Mouse (Mus musculus): Measurements from ENCODE around the gene Fxr2. TPM values are rescaled to one million over a fixed set of nuclear protein-coding genes. Genes with fewer than 3 reads are reported as not detected.
A peak's percentile ranks its signal among the peaks of the same experiment; 100 is the strongest.
"Not testable (repeated sequence)": the region's sequence is repeated elsewhere in the genome, so short reads cannot be mapped to it uniquely, and the experiment has no call there.

Fxr2 gene
- polyA plus RNA-seq, 1 experiment from 2014 or later: 27.8 TPM

GRCm38 (mm10) chr11:69687061-69687460 lies 54.3 kb downstream of the Fxr2 start:
- Histone ChIP-seq H3K27ac (peak overlapping the region; percentile 93), H3K4me3 (no peak overlapping the region), H3K4me1 (peaks cover 39% of the 10 kb centered on the region), H3K36me3 (no peaks in the 10 kb centered on the region), H3K9ac (peak overlapping the region; percentile 16; the same call in 1 of the 2 replicates), H3K9me3 (no peaks in the 10 kb centered on the region), H3K4me2 (peak overlapping the region; percentile 45; the same call in 1 of the 2 replicates), H3K27me3 (no peaks in the 10 kb centered on the region)
- WGBS: 44% methylated on average over 5 of the region's 5 CpGs
- ATAC-seq (ENCODE audit: borderline replicate concordance, extremely low read depth, low FRiP score, low TSS enrichment): no peak

GRCm38 (mm10) chr11:69689891-69690290 lies 57.1 kb downstream of the Fxr2 start:
- H3K36me3 ChIP-seq: no peaks in the 10 kb centered on the region
- H3K4me1 ChIP-seq: peaks cover 24% of the 10 kb centered on the region
- no peak overlapping the region for H3K27ac ChIP-seq
- 88% methylated on average over 1 of the region's 1 CpGs for WGBS
- H3K9me3 ChIP-seq: no peaks in the 10 kb centered on the region
- no peak overlapping the region for H3K9ac ChIP-seq
- H3K27me3 ChIP-seq: no peaks in the 10 kb centered on the region
- H3K4me3 ChIP-seq: no peak overlapping the region
- ATAC-seq (ENCODE audit: borderline replicate concordance, extremely low read depth, low FRiP score, low TSS enrichment): no peak
- H3K4me2 ChIP-seq: no peak overlapping the region

- no peak for ATAC-seq (ENCODE audit: borderline replicate concordance, extremely low read depth, low FRiP score, low TSS enrichment)
- H3K27me3 ChIP-seq: no peaks in the 10 kb centered on the region
- H3K4me1 ChIP-seq: peaks cover 13% of the 10 kb centered on the region
- H3K4me2 ChIP-seq: no peak overlapping the region
- H3K36me3 ChIP-seq: no peaks in the 10 kb centered on the region
- H3K9ac ChIP-seq: no peak overlapping the region
- no peak overlapping the region for H3K4me3 ChIP-seq
- H3K27ac ChIP-seq: no peak overlapping the region
- no peaks in the 10 kb centered on the region for H3K9me3 ChIP-seq
- WGBS: 71% methylated on average over 9 of the region's 9 CpGs
Observed at GRCm38 (mm10) chr11:69692196-69692811, 59.5 kb downstream of the Fxr2 start.

GRCm38 (mm10) chr11:69692863-69693262 lies 60.1 kb downstream of the Fxr2 start:
- H3K27ac ChIP-seq: no peak overlapping the region
- 83% methylated on average over 6 of the region's 6 CpGs for WGBS
- no peak overlapping the region for H3K4me2 ChIP-seq
- H3K27me3 ChIP-seq: no peaks in the 10 kb centered on the region
- H3K4me1 ChIP-seq: peaks cover 13% of the 10 kb centered on the region
- H3K9ac ChIP-seq: no peak overlapping the region
- ATAC-seq (ENCODE audit: borderline replicate concordance, extremely low read depth, low FRiP score, low TSS enrichment): no peak
- H3K36me3 ChIP-seq: no peaks in the 10 kb centered on the region
- no peaks in the 10 kb centered on the region for H3K9me3 ChIP-seq
- no peak overlapping the region for H3K4me3 ChIP-seq

- Histone ChIP-seq H3K4me2 (no peak overlapping the region), H3K27me3 (no peaks in the 10 kb centered on the region), H3K27ac (no peak overlapping the region), H3K4me1 (peaks cover 13% of the 10 kb centered on the region), H3K9ac (no peak overlapping the region), H3K36me3 (no peaks in the 10 kb centered on the region), H3K4me3 (no peak overlapping the region), H3K9me3 (no peaks in the 10 kb centered on the region)
- ATAC-seq (ENCODE audit: borderline replicate concordance, extremely low read depth, low FRiP score, low TSS enrichment): no peak
- whole genome bisulfite sequencing: 58% methylated on average over 11 of the region's 11 CpGs
Observed at GRCm38 (mm10) chr11:69693421-69693965, 60.7 kb downstream of the Fxr2 start.

GRCm38 (mm10) chr11:69695046-69695360 lies 62.2 kb downstream of the Fxr2 start:
- Histone ChIP-seq H3K9ac (peak overlapping the region; percentile 69), H3K36me3 (no peaks in the 10 kb centered on the region), H3K9me3 (no peaks in the 10 kb centered on the region), H3K4me1 (peaks cover 13% of the 10 kb centered on the region), H3K4me2 (peak overlapping the region; percentile 91), H3K27ac (peak overlapping the region; percentile 86; the same call in 1 of the 2 replicates), H3K27me3 (no peaks in the 10 kb centered on the region), H3K4me3 (peak overlapping the region; percentile 59)
- ATAC-seq (ENCODE audit: borderline replicate concordance, extremely low read depth, low FRiP score, low TSS enrichment): peak; percentile 15; the same call in 1 of the 2 replicates
- 14% methylated on average over 6 of the region's 6 CpGs for WGBS

- Histone ChIP-seq H3K4me1 (peaks cover 13% of the 10 kb centered on the region), H3K9ac (peak within 1 kb of the TSS; percentile 69), H3K36me3 (no peaks in the 10 kb centered on the region), H3K4me3 (peak within 1 kb of the TSS; percentile 59), H3K27ac (peak within 1 kb of the TSS; percentile 86), H3K27me3 (no peaks in the 10 kb centered on the region), H3K4me2 (peak within 1 kb of the TSS; percentile 91), H3K9me3 (no peaks in the 10 kb centered on the region)
- 2% methylated on average over 31 of the region's 41 CpGs for WGBS
- peak; percentile 86 for ATAC-seq (ENCODE audit: borderline replicate concordance, extremely low read depth, low FRiP score, low TSS enrichment)
Observed at GRCm38 (mm10) chr11:69695361-69696181, 62.8 kb downstream of the Fxr2 start, which contains the start of the genes Tnfsf12 and Tnfsfm13. Tnfsf12 (minus strand) TSS chr11:69695849. Tnfsfm13 (minus strand) TSS chr11:69696098.

GRCm38 (mm10) chr11:69697396-69697795 lies 64.6 kb downstream of the Fxr2 start:
- 88% methylated on average over 3 of the region's 3 CpGs for WGBS
- H3K36me3 ChIP-seq: no peaks in the 10 kb centered on the region
- ATAC-seq (ENCODE audit: borderline replicate concordance, extremely low read depth, low FRiP score, low TSS enrichment): no peak
- no peak overlapping the region for H3K9ac ChIP-seq
- no peak overlapping the region for H3K4me3 ChIP-seq
- no peaks in the 10 kb centered on the region for H3K27me3 ChIP-seq
- no peaks in the 10 kb centered on the region for H3K9me3 ChIP-seq
- no peak overlapping the region for H3K4me2 ChIP-seq
- no peak overlapping the region for H3K27ac ChIP-seq
- H3K4me1 ChIP-seq: peaks cover 13% of the 10 kb centered on the region

- H3K27ac ChIP-seq: no peak overlapping the region
- no peak overlapping the region for H3K4me2 ChIP-seq
- no peak overlapping the region for H3K9ac ChIP-seq
- peaks cover 13% of the 10 kb centered on the region for H3K4me1 ChIP-seq
- WGBS: 68% methylated on average over 5 of the region's 5 CpGs
- no peaks in the 10 kb centered on the region for H3K36me3 ChIP-seq
- H3K9me3 ChIP-seq: no peaks in the 10 kb centered on the region
- no peak overlapping the region for H3K4me3 ChIP-seq
- no peak for ATAC-seq (ENCODE audit: borderline replicate concordance, extremely low read depth, low FRiP score, low TSS enrichment)
- H3K27me3 ChIP-seq: no peaks in the 10 kb centered on the region
Observed at GRCm38 (mm10) chr11:69698574-69698973, 65.8 kb downstream of the Fxr2 start.

- no peak overlapping the region for H3K4me3 ChIP-seq
- WGBS: 37% methylated on average over 1 of the region's 1 CpGs
- no peak overlapping the region for H3K27ac ChIP-seq
- peaks cover 13% of the 10 kb centered on the region for H3K4me1 ChIP-seq
- no peak for ATAC-seq (ENCODE audit: borderline replicate concordance, extremely low read depth, low FRiP score, low TSS enrichment)
- H3K9ac ChIP-seq: no peak overlapping the region
- H3K27me3 ChIP-seq: no peaks in the 10 kb centered on the region
- H3K4me2 ChIP-seq: no peak overlapping the region
- H3K36me3 ChIP-seq: no peaks in the 10 kb centered on the region
- no peaks in the 10 kb centered on the region for H3K9me3 ChIP-seq
Observed at GRCm38 (mm10) chr11:69699595-69699994, 66.8 kb downstream of the Fxr2 start.

GRCm38 (mm10) chr11:69702886-69703285 lies 70.1 kb downstream of the Fxr2 start:
- H3K4me1 ChIP-seq; H3K36me3 ChIP-seq; H3K4me2 ChIP-seq; H3K4me3 ChIP-seq; ATAC-seq (ENCODE audit: borderline replicate concordance, extremely low read depth, low FRiP score, low TSS enrichment); H3K27me3 ChIP-seq; H3K27ac ChIP-seq; H3K9me3 ChIP-seq; H3K9ac ChIP-seq: not testable (repeated sequence)
- WGBS: 94% methylated on average over 10 of the region's 10 CpGs

Data from lung, embryonic 15.5 days (tissue).